Comparison of ENCODE assay signal across 30 mouse cellular contexts in the genomic region with DNA sequence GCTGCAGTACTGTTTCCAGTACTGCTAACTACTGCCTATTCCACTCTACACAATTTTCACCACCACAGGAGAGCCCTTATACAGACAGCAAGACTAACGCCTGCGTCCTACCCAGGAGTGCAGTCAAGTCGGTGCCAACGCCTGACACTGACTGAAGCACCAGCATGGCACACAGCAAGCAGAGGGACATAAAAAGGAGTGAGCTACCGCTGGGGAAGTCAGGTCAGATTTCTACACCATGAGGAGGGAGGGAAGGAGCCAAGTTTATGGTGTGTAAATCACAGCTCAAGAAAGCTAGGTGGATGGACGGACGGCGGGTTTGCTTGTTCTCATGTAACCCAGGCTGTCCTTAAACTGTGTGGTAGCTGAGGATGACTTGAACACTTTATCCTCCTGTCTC. TPM values are rescaled to one million over a fixed set of nuclear protein-coding genes. Genes with fewer than 3 reads are reported as not detected.
DNase-seq lines count a peak whose midpoint lies in the region; ATAC-seq and TF ChIP-seq lines count a peak whose summit lies in the region.
"Had no signal": no experiment of that assay in that cellular context is flagged by ENCODE, and none has a peak within 500 bp of the region (broad histone marks: within the 10 kb centered on the region; RNA-seq: fewer than 3 reads in every experiment).

No protein-coding gene starts in this region.

- ATAC-seq in kidney, embryonic 14.5 days (ENCODE audit: low FRiP score, low TSS enrichment), result peak; percentile 58; the same call in 1 of the 2 replicates
- no peak for ATAC-seq in kidney, postnatal 0 days (replicated peaks; ENCODE audit: low FRiP score, low read depth)
- ATAC-seq: activated CD4-positive, CD25-positive, alpha-beta regulatory T cell, adult 4 months; forebrain, embryonic 14.5 days; forebrain, postnatal 0 days; hindbrain, embryonic 16.5 days had no signal

- DNase-seq in gastrocnemius, adult 2 months, result peak; percentile 54
- DNase-seq in gastrocnemius, postnatal 36 days, result no peak
- DNase-seq in kidney, postnatal 10 days, result no peak
- DNase-seq in kidney, postnatal 0 days (ENCODE audit: low spot score), result peak; percentile 82
- DNase-seq in kidney, adult 8-10 months, result no peak
- no peak for DNase-seq in lung, postnatal 4 days
- DNase-seq: adrenal gland, postnatal 10 days; adrenal gland, postnatal 36 days; B cell, adult 2 months; cerebellum, adult 11 months; cerebellum, adult 2 months; cerebellum, adult 9-11 months; cerebellum, postnatal 25 days; forebrain, postnatal 0 days; gastrocnemius, postnatal 10 days; heart, adult 11 months; heart, postnatal 10 days; heart, postnatal 36 days had no signal

- no peaks in the 10 kb centered on the region for H3K9me3 ChIP-seq in kidney, embryonic 14.5 days (ENCODE audit: control insufficient read depth, low read length)
- H3K9me3 ChIP-seq in kidney, postnatal 0 days (replicated peaks; ENCODE audit: low read length), result no peaks in the 10 kb centered on the region
- H3K9me3 ChIP-seq: embryonic facial prominence, embryonic 12.5 days; embryonic facial prominence, embryonic 15.5 days; heart, embryonic 12.5 days; heart, embryonic 15.5 days; hindbrain, embryonic 10.5 days; hindbrain, embryonic 13.5 days had no signal

- no peak for TF ChIP-seq CTCF in gastrocnemius, adult 2 months (IDR thresholded peaks at IDR 0.05)
- TF ChIP-seq CTCF in kidney, postnatal 0 days (IDR thresholded peaks at IDR 0.05; ENCODE audit: low read depth), result no peak
- TF ChIP-seq CTCF in small intestine, adult 2 months (IDR thresholded peaks at IDR 0.05; ENCODE audit: extremely low read depth, insufficient read length, insufficient replicate concordance, low read depth, low read length), result no peak

- H3K36me3 ChIP-seq in kidney, embryonic 14.5 days (ENCODE audit: control insufficient read depth, insufficient read depth, low read length), result no peaks in the 10 kb centered on the region
- no peaks in the 10 kb centered on the region for H3K36me3 ChIP-seq in kidney, postnatal 0 days (ENCODE audit: insufficient read depth, low read length)
- H3K36me3 ChIP-seq in small intestine, adult 2 months (ENCODE audit: control insufficient read depth, insufficient read depth, low read length), result no peaks in the 10 kb centered on the region
- H3K36me3 ChIP-seq: embryonic facial prominence, embryonic 12.5 days; embryonic facial prominence, embryonic 15.5 days; heart, embryonic 12.5 days; heart, embryonic 15.5 days; hindbrain, embryonic 10.5 days; hindbrain, embryonic 13.5 days had no signal

- 29% methylated on average over 8 of the region's 8 CpGs for WGBS in kidney, embryonic 14.5 days
- WGBS in kidney, postnatal 0 days, result 33% methylated on average over 8 of the region's 8 CpGs
- WGBS in small intestine, adult 2 months, result 41% methylated on average over 8 of the region's 8 CpGs

- H3K9ac ChIP-seq in kidney, embryonic 14.5 days (ENCODE audit: low read depth, low read length), result no peak overlapping the region
- no peak overlapping the region for H3K9ac ChIP-seq in kidney, postnatal 0 days (ENCODE audit: low read depth, low read length)
- H3K9ac ChIP-seq: embryonic facial prominence, embryonic 12.5 days; embryonic facial prominence, embryonic 15.5 days; forebrain, postnatal 0 days; heart, embryonic 12.5 days; heart, embryonic 15.5 days; hindbrain, embryonic 13.5 days had no signal

- peak overlapping the region; percentile 49 for H3K27ac ChIP-seq in gastrocnemius, adult 2 months
- H3K27ac ChIP-seq in kidney, embryonic 14.5 days (ENCODE audit: low read depth, low read length), result no peak overlapping the region
- H3K27ac ChIP-seq in kidney, postnatal 0 days, result peak overlapping the region; percentile 64
- H3K27ac ChIP-seq in small intestine, adult 2 months (ENCODE audit: insufficient read depth, low read depth, low read length), result peak overlapping the region; percentile 48
- H3K27ac ChIP-seq: embryonic facial prominence, embryonic 12.5 days; embryonic facial prominence, embryonic 15.5 days; heart, embryonic 15.5 days; hindbrain, embryonic 10.5 days; hindbrain, embryonic 13.5 days had no signal

- intact Hi-C loops in gastrocnemius, adult 2 months (cut with DNase I), result no loop called here
- intact Hi-C loops in gastrocnemius, postnatal 36 days (cut with DNase I), result no loop called here

- peaks cover 23% of the 10 kb centered on the region for H3K4me1 ChIP-seq in kidney, embryonic 14.5 days (ENCODE audit: control insufficient read depth, insufficient read depth, low read length)
- H3K4me1 ChIP-seq in kidney, postnatal 0 days (replicated peaks; ENCODE audit: insufficient read depth, low read length), result peaks cover 22% of the 10 kb centered on the region; the same call in 1 of the 2 replicates
- peaks cover 50% of the 10 kb centered on the region for H3K4me1 ChIP-seq in small intestine, adult 2 months (ENCODE audit: control insufficient read depth, insufficient read depth, insufficient read length, low read length)

- H3K4me3 ChIP-seq in gastrocnemius, adult 2 months, result no peak overlapping the region
- no peak overlapping the region for H3K4me3 ChIP-seq in kidney, embryonic 14.5 days (ENCODE audit: low read length)
- no peak overlapping the region for H3K4me3 ChIP-seq in kidney, postnatal 0 days (replicated peaks; ENCODE audit: low read depth, low read length)
- no peak overlapping the region for H3K4me3 ChIP-seq in small intestine, adult 2 months (ENCODE audit: low read depth, low read length)
- H3K4me3 ChIP-seq: embryonic facial prominence, embryonic 12.5 days; embryonic facial prominence, embryonic 15.5 days; heart, embryonic 12.5 days; heart, embryonic 15.5 days; hindbrain, embryonic 10.5 days; hindbrain, embryonic 13.5 days had no signal

- H3K4me2 ChIP-seq in kidney, embryonic 14.5 days (replicated peaks; ENCODE audit: low read depth, low read length), result no peak overlapping the region
- H3K4me2 ChIP-seq in kidney, postnatal 0 days (ENCODE audit: low read length), result no peak overlapping the region
- H3K4me2 ChIP-seq: embryonic facial prominence, embryonic 12.5 days; embryonic facial prominence, embryonic 15.5 days; heart, embryonic 12.5 days; heart, embryonic 15.5 days; hindbrain, embryonic 13.5 days had no signal

- no peak for TF ChIP-seq POLR2A in small intestine, adult 2 months (IDR thresholded peaks at IDR 0.05; ENCODE audit: low read depth, low read length)

- H3K27me3 ChIP-seq in kidney, embryonic 14.5 days (ENCODE audit: control insufficient read depth, insufficient read depth, low read length), result no peaks in the 10 kb centered on the region
- H3K27me3 ChIP-seq in kidney, postnatal 0 days (ENCODE audit: insufficient read depth, low read length), result no peaks in the 10 kb centered on the region
- no peaks in the 10 kb centered on the region for H3K27me3 ChIP-seq in small intestine, adult 2 months (ENCODE audit: control insufficient read depth, insufficient read depth, low read length)
- H3K27me3 ChIP-seq: CH12.LX; embryonic facial prominence, embryonic 12.5 days; embryonic facial prominence, embryonic 15.5 days; heart, embryonic 12.5 days; heart, embryonic 15.5 days; hindbrain, embryonic 13.5 days had no signal

RNA-seq across cellular contexts. Expression of a gene that starts 12.6 kb away (rescaled TPM):
- 1 to 10 TPM; 4.0 to 6.9 TPM for total RNA-seq in gastrocnemius, adult 2 months (2021)
- 1 to 10 TPM; 3.3 to 5.6 TPM for total RNA-seq in gastrocnemius, postnatal 36 days (2021)
- 2.2 and 2.3 TPM in 2 replicates for polyA plus RNA-seq in kidney, embryonic 14.5 days (2014; fragmentation: Nextera tagmentation; extraction: Ambion mirVana)
- polyA plus RNA-seq in kidney, postnatal 0 days (2015; fragmentation: Nextera tagmentation; extraction: Ambion mirVana), result 3.8 and 4.8 TPM in 2 replicates
- polyA plus RNA-seq in small intestine, adult 2 months (2012; rRNA removed), result 1.4 and 1.9 TPM in 2 replicates

Comparison
In these comparisons a context has a peak if more than half of its experiments do, and no peak if none do; other contexts are left out.
1. DNase-seq: peak in gastrocnemius, adult 2 months (single experiment) and kidney, postnatal 0 days (single experiment); none in gastrocnemius, postnatal 36 days (0 of 2), kidney, postnatal 10 days (single experiment), kidney, adult 8-10 months (0 of 2) and lung, postnatal 4 days (0 of 2).